Mouse (Mus musculus) brain, embryonic 14.5 days (tissue): ENCODE results near the gene Aurkb.
A peak's percentile ranks its signal among the peaks of the same experiment; 100 is the strongest.

Experiments
- CTCF ChIP-seq: fragments of 200-500 bp; IDR thresholded peaks from 2 replicates; pipeline ENCODE4 v1.5.1; 2012; ENCODE audit warnings: inconsistent platforms, mild to moderate bottlenecking, moderate library complexity, borderline replicate concordance; ENCODE audit not compliant: insufficient read depth, insufficient read length; ENCODE audit errors: extremely low read depth
- POLR2A ChIP-seq: fragments of 200-500 bp; IDR thresholded peaks from 2 replicates; pipeline ENCODE4 v1.6.1; 2012; ENCODE audit warnings: mild to moderate bottlenecking, inconsistent platforms, borderline replicate concordance; ENCODE audit not compliant: poor library complexity, insufficient read depth, insufficient read length, severe bottlenecking; ENCODE audit errors: extremely low read depth

- TF ChIP-seq POLR2A = no peak
- peak; percentile 18; the same call in 1 of the 2 replicates for TF ChIP-seq CTCF
These were observed 47.4 kb downstream of the Aurkb start for GRCm38 (mm10) chr11:69092871-69093270.
